Mouse (Mus musculus) megakaryocyte-erythroid progenitor cell, adult 5 weeks (primary cell): Measurements from ENCODE around the gene Efna1. TPM values are rescaled to one million over a fixed set of nuclear protein-coding genes. Genes with fewer than 3 reads are reported as not detected.

ENCODE experiments used
- polyA plus RNA-seq: library from polyadenylated mRNA; stranded (reverse); fragments of >175 nt; gene quantifications from 2 replicates; pipeline ENCODE4 v1.2.3, GENCODE M21; 2012

Efna1 gene
- polyA plus RNA-seq, result not detected in 2 replicates

DNA sequence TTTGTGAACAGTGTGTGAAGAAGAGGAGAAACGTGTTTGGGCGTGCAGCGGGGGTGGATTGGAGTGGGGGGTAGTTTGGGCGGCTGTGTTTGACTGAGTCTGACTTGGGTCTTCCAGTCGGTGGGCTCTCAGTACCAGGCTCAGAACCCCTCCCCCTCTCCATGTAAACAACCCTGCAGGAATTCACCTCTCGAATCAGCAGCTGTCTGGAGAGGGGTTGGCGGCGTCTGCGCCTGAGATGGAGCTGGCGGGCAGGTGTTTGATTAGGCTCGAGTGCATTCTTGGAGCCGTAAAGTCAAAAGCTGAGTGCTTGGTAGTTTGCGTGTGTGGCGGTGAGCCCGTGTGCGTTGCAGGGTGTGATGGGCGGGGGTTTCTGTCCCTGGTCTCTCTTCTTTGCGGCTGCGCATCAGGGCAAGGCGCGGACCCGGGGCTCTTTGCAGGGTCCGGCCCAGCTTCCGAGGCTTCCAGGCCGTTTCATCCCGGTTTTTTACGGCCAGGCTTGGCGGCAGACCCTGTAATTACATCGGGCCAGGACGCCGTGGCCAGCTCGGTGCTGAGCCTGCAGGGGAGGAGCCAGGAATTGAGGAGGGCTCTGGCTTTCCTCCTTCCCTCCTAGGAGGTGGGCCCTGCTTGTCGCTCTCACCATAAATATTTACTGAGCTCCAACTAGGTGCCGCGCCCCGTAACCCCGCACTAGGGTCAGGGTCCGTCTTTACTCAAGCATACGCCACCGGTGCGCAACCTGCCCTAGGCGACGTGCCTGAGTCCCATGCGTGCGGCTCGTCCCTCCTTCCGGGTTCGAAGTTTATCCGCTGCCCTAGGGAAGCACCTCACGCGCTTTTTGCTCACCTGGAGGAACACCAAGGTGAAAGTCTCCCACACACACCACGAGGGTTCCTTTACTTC, at the start of gene Efna1:
Efna1 (minus strand) TSS at position 537 of the 906 bp plus-strand sequence.

DNA sequence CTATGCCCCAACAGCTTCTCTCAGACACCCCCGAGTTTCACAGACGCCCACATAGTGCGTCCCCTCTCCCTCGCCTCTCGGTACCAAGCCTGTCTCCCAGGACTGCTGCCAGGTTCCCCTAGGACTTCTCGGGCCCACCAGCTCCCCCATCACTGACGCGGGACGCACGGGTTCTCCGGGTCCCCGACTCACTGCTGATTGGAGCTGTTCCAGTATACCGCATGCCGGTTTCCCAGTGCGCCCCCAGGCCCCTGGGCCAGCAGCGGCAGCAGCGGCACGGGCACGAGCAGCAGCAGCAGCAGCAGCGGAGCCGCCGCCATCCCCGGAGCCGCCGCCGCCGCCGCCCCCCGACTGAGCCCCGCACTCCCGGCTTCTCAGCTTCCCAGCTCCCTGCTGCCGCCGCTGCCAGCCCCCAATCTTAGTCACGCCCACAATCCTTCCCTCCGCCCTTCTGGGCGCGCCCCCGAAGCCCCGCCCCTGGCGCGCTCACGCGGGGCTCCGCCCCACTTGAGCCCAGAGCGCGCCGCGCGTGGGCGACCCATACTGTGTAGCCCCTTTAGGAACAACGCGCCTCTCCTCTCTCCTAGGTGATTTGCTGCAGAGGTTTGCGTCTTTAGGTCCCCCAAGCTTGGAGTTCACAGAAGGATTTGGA, 41.7 kb upstream of the Efna1 start, which contains the start of gene Efna3:
Efna3 (minus strand) TSS at position 452 of the 652 bp plus-strand sequence.

DNA sequence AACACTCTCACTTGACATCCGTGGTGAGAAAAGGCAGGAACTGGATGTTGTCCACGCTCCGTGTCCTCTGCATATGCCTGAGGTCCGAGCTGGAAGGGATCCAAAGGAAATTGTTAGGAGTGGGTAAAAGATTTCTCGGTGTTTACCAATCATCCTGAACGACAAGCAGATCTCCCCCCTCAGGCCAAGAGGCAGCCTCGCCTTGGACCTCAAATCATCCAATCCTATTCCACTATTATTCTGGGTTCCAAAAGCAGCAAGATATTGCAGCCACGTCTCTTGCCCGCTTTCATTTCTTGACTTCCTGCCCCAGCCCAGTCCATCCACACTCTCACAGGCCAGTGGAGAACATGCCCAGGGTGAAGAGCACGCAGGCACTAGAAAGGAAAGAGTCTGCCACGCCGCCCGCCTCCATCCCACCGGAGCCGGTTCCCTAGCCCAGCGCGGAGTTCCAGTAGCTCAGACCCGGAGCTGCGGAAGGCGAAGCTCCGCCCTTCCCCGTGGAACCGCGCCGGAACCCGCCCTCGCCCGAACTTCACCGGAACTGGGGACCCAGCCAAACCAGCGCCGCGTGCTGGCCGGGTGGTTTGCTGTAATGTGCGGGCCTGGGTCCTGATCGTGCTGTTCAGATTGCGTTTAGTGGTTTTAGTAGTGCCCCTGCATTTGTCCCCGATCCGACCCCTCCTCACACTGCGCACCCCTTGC, 10.7 kb downstream of the Efna1 start, which contains the start of gene Slc50a1:
Slc50a1 (minus strand) TSS at position 520 of the 705 bp plus-strand sequence.

DNA sequence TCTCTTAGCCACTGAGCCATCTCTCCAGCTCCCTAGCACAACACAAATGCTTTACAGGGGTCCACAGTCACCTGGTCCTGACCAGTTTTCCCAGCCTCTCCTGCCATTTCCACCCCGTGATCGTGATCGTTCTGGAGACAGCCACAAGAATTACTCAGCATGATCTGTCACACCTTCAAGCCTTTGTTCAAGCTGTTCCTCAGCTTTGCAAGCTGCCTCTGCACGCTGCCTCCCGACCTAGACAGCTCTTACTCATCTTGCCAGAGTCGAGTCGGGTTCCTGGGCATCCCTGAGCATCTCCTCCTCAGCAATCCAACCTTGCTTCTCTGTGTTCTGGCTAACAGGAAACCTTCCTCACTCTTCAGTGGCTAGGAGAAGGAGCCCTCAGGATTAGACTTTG, 21.9 kb downstream of the Efna1 start, which contains the start of gene Dpm3:
Dpm3 (plus strand) TSS at position 283 of the 400 bp plus-strand sequence.

DNA sequence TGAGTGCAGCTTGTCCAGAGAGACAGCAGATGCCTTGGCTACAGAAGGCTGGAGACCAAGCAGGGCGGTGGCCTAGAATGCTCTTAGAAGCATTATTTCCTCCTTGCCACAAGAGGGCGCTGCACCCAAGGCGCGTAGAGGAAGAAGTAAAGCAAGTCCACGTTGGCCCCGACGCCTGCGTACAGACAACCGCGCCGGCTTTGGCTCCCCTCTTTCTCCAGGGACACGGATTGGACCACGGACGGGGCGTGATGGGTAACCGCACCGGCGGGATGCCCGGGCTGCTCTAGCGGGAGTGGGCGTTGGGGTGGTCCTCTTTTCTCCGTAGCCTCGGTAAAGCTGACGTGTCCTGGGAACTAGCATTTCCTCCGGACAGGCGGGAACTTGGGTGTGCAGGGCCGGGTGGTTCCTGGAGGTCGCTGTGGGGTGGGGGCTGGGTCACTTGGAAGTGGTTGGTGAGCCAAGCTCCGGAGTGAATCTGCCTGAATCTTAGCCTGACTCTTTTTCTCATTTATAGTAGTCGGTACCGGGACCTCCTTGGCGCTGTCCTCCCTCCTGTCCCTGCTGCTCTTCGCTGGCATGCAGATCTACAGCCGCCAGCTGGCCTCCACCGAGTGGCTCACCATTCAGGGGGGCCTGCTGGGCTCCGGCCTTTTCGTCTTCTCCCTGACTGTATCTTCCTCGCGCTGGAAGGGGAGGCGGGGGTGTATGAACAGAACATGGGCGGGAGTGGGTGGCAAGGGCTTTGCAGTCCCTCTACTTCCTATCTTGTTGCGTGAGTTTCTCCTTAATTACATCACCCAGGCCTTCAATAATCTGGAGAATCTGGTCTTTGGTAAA, 34.5 kb downstream of the Efna1 start, which contains the start of gene Trim46:
Trim46 (minus strand) TSS at position 49 of the 840 bp plus-strand sequence.

DNA sequence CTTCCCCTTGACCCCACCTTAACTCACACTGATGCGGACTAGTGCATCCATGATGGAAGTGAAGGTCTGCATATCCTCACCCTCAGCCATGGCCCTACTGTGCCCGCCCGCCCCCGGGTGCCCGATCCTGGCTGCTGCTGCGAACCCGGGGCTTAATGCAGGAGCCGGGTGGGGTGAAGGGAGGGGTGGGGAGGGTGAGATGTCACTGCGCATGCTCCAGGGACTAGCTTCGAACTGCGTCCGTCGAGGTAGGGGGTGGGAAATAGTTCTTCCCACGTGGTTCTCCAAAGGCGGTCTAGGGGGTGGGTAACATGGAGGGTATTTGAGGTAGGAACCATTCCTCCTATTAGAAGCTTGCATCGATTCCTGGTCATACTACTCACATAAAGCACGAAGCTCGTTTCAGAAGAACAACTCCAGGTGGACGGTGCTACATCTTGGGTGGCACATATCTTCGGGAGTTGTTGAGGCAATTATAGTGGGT, 35.2 kb downstream of the Efna1 start, which contains the start of gene Krtcap2:
Krtcap2 (plus strand) TSS at position 279 of the 484 bp plus-strand sequence.

DNA sequence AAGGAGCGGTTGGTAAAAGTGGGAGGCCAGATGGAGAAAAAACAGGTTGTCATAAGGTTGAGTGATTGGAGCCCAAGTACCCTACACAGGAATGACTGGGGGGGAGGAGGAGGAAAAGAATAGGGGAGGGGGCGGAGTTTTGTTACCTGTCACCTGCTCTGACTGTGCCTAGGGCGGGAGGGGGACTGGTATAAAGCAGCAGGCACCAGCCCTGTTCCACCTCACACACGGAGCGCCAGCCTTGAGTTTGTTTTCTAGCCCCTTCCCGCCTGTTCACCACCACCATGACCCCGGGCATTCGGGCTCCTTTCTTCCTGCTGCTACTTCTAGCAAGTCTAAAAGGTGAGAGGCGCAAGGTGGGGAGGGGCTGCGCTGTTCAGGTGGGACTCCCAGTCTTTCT, 52.1 kb downstream of the Efna1 start, which contains the start of gene Muc1:
Muc1 (plus strand) TSS at position 222 of the 400 bp plus-strand sequence.

DNA sequence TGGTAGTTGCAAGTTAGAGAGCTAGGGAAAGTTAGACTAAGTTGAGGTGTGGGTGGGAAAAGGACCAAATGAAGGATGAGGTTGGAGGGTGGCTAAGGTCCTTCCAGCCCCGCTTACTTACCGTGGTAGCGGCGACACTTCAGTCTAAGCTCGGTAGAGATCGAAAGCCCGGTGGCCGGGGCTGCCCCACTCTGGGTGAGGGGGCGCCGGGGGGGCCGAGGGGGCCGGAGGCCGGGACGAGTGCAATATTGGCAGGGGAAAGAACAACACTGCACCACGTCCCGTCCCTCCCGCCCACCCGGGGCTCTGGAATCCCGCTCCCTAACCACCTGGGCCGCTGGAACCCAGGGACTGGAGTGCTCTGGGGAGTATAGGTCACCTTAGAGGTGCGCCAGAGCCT, 54.0 kb downstream of the Efna1 start, which contains the start of gene Mtx1:
Mtx1 (minus strand) TSS at position 189 of the 400 bp plus-strand sequence.

Other genes starting within 250 kb of the Efna1 start
- 33.6 and 37.2 TPM in 2 replicates for gene Rusc1, start 187.8 kb downstream of the Efna1 start, polyA plus RNA-seq
- 1.0 and 1.1 TPM in 2 replicates for gene Gm43738, start 180.0 kb downstream of the Efna1 start, polyA plus RNA-seq
- gene Fdps, start 179.2 kb downstream of the Efna1 start, polyA plus RNA-seq, result 5.8 and 10.1 TPM in 2 replicates
- 27.8 and 36.5 TPM in 2 replicates for gene Pklr, start 145.0 kb downstream of the Efna1 start, polyA plus RNA-seq
- gene Hcn3, start 120.9 kb downstream of the Efna1 start, polyA plus RNA-seq, result 1.8 and 2.5 TPM in 2 replicates
- 49.2 and 71.4 TPM in 2 replicates for gene Clk2, start 116.3 kb downstream of the Efna1 start, polyA plus RNA-seq
- 366 and 382 TPM in 2 replicates for gene Scamp3, start 103.7 kb downstream of the Efna1 start, polyA plus RNA-seq
- 253 and 287 TPM in 2 replicates for gene Fam189b, start 98.0 kb downstream of the Efna1 start, polyA plus RNA-seq
- gene Gba, start 78.2 kb downstream of the Efna1 start, polyA plus RNA-seq, result 9.8 and 12.3 TPM in 2 replicates
- gene Thbs3, start 66.0 kb downstream of the Efna1 start, polyA plus RNA-seq, result 0.61 and 2.0 TPM in 2 replicates
- 318 and 336 TPM in 2 replicates for gene Mtx1, start 54.1 kb downstream of the Efna1 start, polyA plus RNA-seq
- gene Muc1, start 52.1 kb downstream of the Efna1 start, polyA plus RNA-seq, result 0.56 and 0.64 TPM in 2 replicates
- gene Krtcap2, start 35.2 kb downstream of the Efna1 start, polyA plus RNA-seq, result 235 and 304 TPM in 2 replicates
- 9.2 and 11.3 TPM in 2 replicates for gene Trim46, start 34.8 kb downstream of the Efna1 start, polyA plus RNA-seq
- gene Dpm3, start 21.8 kb downstream of the Efna1 start, polyA plus RNA-seq, result 448 and 506 TPM in 2 replicates
- 12.7 and 16.4 TPM in 2 replicates for gene Slc50a1, start 10.6 kb downstream of the Efna1 start, polyA plus RNA-seq
- gene Efna3, start 41.8 kb upstream of the Efna1 start, polyA plus RNA-seq, result 0.83 and 0.91 TPM in 2 replicates
- gene Efna4, start 56.9 kb upstream of the Efna1 start, polyA plus RNA-seq, result 3.1 and 4.1 TPM in 2 replicates
- 195 and 256 TPM in 2 replicates for gene Adam15, start 68.9 kb upstream of the Efna1 start, polyA plus RNA-seq
- not detected in 2 replicates for gene Dcst2, start 80.8 kb upstream of the Efna1 start, polyA plus RNA-seq
- gene Dcst1, start 84.1 kb upstream of the Efna1 start, polyA plus RNA-seq, result not detected in 2 replicates
- 42.9 and 63.7 TPM in 2 replicates for gene Zbtb7b, start 113.6 kb upstream of the Efna1 start, polyA plus RNA-seq
- gene Lenep, start 121.7 kb upstream of the Efna1 start, polyA plus RNA-seq, result 0.05 and 0.10 TPM in 2 replicates
- gene Flad1, start 130.7 kb upstream of the Efna1 start, polyA plus RNA-seq, result 17.5 and 17.9 TPM in 2 replicates
- gene Cks1b, start 137.2 kb upstream of the Efna1 start, polyA plus RNA-seq, result 66.6 and 73.2 TPM in 2 replicates
- gene Shc1, start 137.3 kb upstream of the Efna1 start, polyA plus RNA-seq, result 117 and 151 TPM in 2 replicates
- gene Pygo2, start 149.1 kb upstream of the Efna1 start, polyA plus RNA-seq, result 111 and 155 TPM in 2 replicates
- 18.0 and 19.0 TPM in 2 replicates for gene Pbxip1, start 155.6 kb upstream of the Efna1 start, polyA plus RNA-seq
- 9.1 and 14.1 TPM in 2 replicates for gene Pmvk, start 173.4 kb upstream of the Efna1 start, polyA plus RNA-seq
- gene Kcnn3, start 239.0 kb upstream of the Efna1 start, polyA plus RNA-seq, result 0.02 and 0.08 TPM in 2 replicates